Mouse (Mus musculus) olfactory bulb, adult 2 months (tissue): Measurements from ENCODE around the gene Kif24. TPM values are rescaled to one million over a fixed set of nuclear protein-coding genes. Genes with fewer than 3 reads are reported as not detected.

Experiments
- H3K27ac ChIP-seq: fragments of 200-500 bp; 2 replicates; pipeline ENCODE4 v1.5.1; 2012; ENCODE audit warnings: low read depth, low read length; ENCODE audit not compliant: insufficient read depth
- H3K4me1 ChIP-seq: fragments of 200-500 bp; 2 replicates; pipeline ENCODE4 v1.6.1; 2012; ENCODE audit warnings: low read length; ENCODE audit not compliant: control insufficient read depth, insufficient read depth
- H3K4me3 ChIP-seq: fragments of 200-500 bp; 2 replicates; pipeline ENCODE4 v1.5.1; 2012; ENCODE audit warnings: mild to moderate bottlenecking, low read depth, low read length, moderate library complexity; ENCODE audit not compliant: insufficient read depth
- CTCF ChIP-seq: fragments of 200-500 bp; IDR thresholded peaks from 2 replicates; pipeline ENCODE4 v1.5.1; 2012; ENCODE audit warnings: low read depth, mild to moderate bottlenecking, low read length, moderate library complexity; ENCODE audit not compliant: insufficient read depth
- POLR2A ChIP-seq: fragments of 200-500 bp; IDR thresholded peaks from 2 replicates; pipeline ENCODE4 v1.6.1; 2012; ENCODE audit warnings: mild to moderate bottlenecking, low read depth, low read length, moderate library complexity; ENCODE audit not compliant: insufficient read depth
- WGBS: fragments of 180-500 bp; shearing (Covaris S2); methylation state at CpG from one replicate; pipeline ENCODE4 v1.1.7; 2018; 5-methylcytosine and 5-hydroxymethylcytosine counted together
- polyA plus RNA-seq: library from polyadenylated mRNA; stranded (reverse); fragments of >200 nt; gene quantifications from 2 replicates; pipeline ENCODE4 v1.2.4, GENCODE M21; 2012; ENCODE audit warnings: low replicate concordance; ENCODE audit not compliant: missing spikeins, insufficient read depth, insufficient read length

The Kif24 gene
- polyA plus RNA-seq, 1 experiment: not detected

DNA sequence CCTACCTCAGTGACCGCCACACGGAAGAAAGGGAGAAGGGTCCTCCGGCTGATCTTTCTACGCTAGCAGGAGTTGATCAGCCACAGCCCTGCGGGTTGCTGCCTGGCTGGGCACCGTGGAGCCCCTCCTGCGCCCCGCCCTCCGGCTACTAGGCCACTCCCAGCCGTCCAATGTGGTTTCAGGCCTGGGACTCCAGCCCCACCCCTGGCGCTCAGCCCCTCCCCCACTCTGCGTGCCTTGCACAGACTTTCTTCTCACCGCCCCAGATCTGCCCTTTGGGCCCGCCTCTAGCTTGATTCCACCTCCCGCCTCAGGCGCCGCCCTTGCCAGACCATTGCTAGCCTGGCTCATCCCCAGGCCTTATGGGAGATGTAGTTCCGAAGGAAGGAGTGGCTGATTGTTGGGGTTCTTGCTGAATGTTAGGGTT, 38.3 kb upstream of the Kif24 start, which contains the start of gene AI464131:
AI464131 (minus strand) TSS at position 91 of the 427 bp plus-strand sequence.
- H3K27ac ChIP-seq: no peak within 1 kb of the TSS
- 1% methylated on average over 18 of the region's 18 CpGs for WGBS
- H3K4me3 ChIP-seq: peak within 1 kb of the TSS; percentile 51
- no peak for TF ChIP-seq POLR2A
- no peak for TF ChIP-seq CTCF
- peaks cover 31% of the 10 kb centered on the region for H3K4me1 ChIP-seq

DNA sequence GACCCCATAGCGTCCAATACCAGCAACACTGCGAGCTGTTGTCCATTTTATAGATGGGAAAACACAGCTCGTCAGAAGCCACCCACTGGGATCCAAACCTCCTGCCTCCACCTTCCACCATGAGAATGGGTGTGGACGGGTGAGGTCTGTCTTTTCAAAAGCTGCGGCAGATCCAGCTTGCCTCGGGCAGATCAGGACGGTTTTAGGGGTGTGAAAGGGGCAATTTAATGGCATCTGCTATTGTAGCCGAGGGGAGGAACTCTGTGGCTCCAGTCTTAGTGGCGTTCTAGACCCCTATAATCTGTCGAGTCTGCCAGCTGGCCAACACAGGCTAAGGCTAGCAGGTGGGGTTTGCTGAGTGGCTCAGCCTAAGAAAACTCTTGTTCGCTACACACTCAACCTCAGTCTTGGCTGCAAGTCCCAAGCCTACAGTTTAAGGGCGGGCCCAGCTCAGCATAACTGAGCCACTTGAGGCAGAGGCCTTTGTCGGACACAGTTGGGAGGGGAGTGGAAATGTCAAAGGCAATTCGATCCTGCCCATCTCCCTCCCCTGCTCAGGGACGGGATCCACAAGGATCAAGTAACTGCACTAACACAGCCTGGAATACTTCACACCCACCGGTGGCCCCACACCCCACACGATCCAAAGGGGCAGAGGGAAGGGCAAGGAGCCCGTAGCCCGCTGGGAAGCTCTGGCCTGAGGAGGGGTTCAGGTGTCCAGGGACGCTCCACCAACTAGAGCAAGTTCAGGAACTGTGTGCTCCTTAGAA, 37.7 kb upstream of the Kif24 start:
- TF ChIP-seq POLR2A: no peak
- no peak for TF ChIP-seq CTCF
- WGBS: 28% methylated on average over 20 of the region's 20 CpGs
- Histone ChIP-seq H3K4me3 (peak overlapping the region; percentile 51), H3K4me1 (peaks cover 34% of the 10 kb centered on the region), H3K27ac (no peak overlapping the region)

DNA sequence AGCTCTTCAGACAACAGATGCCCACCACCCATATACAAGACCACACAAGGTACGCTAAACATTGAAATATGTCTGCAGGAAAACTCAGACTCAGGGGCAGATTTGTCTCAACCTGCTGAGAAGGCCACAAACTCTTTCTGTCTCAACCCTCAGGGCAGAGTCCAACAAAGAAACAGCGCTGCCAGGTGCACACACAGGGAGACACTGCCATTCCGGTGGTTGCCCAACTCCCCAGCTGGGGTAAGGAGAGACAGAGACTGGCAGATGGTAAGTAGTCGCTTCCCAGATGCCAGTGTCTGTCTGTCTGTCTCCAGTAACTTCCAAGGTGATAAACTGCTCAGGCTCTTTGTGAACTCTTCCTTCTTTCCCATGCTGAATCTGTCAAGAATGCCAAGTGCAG, 36.1 kb upstream of the Kif24 start:
- 88% methylated on average over 4 of the region's 4 CpGs for WGBS
- no peak overlapping the region for H3K4me3 ChIP-seq
- H3K27ac ChIP-seq: no peak overlapping the region
- H3K4me1 ChIP-seq: peaks cover 22% of the 10 kb centered on the region
- no peak for TF ChIP-seq POLR2A
- TF ChIP-seq CTCF: no peak

DNA sequence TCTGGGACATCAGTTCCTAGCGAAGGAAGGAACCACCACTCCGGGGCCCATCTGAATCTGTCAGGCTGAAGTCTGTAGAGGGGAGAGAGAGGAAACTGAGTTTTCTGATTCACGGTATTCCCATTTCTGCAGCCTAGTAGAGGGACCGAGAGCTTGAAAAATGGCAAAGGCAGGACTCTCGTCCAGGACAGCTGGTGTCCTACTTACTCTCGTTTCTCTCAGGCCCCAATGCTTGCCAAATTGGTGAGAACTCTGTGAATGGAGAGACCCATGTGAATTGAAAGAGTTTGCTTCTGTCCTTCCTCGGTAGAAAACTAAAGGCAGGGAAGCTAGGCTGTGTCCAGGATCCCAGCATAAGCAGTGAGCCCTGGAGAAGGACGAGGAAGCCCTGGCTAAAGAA, 34.9 kb upstream of the Kif24 start:
- TF ChIP-seq CTCF (no peak), POLR2A (no peak)
- Histone ChIP-seq H3K4me3 (no peak overlapping the region), H3K4me1 (peaks cover 22% of the 10 kb centered on the region), H3K27ac (no peak overlapping the region)
- WGBS: 72% methylated on average over 8 of the region's 8 CpGs

DNA sequence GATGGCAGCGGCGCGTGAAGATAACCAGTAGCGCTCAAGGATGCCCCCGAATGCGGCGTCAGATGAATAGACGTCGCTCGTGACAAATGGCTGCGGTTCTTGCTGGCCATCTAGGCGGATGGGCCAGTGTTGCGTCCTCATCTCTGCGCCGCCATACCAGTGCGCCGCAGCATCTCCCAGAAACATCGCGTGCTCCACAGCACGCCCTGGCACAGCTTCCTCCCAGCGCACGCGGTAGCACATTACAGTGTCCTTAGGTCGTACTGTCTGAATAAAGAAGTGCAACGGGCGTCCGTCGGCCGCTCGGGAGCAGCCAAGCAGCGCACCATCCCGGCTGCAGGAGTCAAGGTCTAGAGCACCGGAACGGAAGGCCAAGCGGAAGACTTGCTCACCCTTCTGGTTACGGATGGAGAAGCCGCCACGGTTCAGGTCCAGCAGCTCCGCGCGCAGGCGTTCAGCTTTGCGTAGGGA, 34.3 kb upstream of the Kif24 start:
- 75% methylated on average over 43 of the region's 43 CpGs for WGBS

DNA sequence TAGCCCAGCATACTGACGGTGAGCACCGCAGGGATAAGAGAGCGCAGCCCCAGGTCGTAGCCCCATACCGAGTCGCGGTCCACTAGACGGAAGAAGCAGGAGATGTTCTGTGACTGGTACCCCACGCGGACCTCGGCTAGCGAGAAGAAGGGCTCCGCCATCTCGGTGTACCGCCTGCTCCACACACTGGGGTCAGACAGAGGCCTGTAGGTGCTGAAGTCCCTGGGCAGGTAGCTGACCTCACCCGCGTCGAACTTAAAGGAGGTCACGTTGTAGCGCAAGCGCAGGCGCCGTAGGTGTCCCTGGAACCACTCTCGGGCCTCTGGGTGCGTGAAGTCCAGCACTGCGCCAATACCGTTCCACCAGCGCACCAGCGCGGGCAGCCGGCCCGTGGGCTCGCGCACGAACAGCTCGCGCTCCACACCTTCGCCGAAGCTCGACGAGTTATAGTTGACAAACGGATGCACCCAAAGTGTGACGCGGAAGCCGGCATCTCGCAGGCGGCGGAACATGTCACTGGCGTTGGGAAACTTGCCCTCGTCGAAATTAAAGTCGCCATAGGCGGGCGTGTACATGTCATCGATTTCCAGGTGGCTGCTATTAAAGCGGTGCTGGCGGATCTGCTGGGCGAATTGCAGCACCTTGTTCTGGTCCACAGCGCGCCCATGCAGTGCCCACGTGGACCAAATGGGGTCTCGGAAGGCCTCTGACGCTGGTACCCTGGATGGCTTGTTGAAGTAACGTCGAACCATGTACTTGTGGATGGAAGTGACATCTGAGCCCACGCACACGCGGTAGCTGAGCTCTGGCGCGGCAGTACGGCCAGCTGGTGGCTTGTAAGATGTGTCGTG, 33.5 kb upstream of the Kif24 start:
- WGBS: 58% methylated on average over 72 of the region's 72 CpGs
- Histone ChIP-seq H3K4me1 (peaks cover 22% of the 10 kb centered on the region), H3K27ac (no peak overlapping the region), H3K4me3 (peak overlapping the region; percentile 18)
- TF ChIP-seq POLR2A (no peak), CTCF (no peak)

More for the DNA sequence above, 34.3 kb upstream of the Kif24 start:
- Histone ChIP-seq H3K4me3 (no peak overlapping the region), H3K27ac (no peak overlapping the region), H3K4me1 (peaks cover 22% of the 10 kb centered on the region)
- TF ChIP-seq CTCF: no peak
- TF ChIP-seq POLR2A: no peak

DNA sequence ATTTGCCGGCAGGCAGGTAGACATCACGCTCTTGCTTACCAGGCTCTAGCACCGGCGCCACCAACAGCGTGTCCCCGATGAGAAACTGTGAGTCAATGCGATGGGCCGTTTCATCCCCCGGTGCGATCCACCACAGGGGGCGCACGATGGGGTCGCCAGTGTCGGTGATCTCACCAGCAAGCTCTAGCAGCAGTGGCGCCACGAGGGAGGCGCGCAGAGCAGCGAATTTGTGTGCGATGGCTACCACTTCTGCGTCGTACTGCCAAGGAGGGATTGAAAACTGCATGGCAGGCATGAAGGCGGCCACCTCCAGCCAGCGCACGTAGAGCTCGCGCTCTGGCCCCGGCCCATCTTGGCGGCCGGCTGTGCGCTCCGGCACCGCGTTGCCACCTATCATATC, 32.9 kb upstream of the Kif24 start:
- H3K27ac ChIP-seq: no peak overlapping the region
- peak overlapping the region; percentile 18 for H3K4me3 ChIP-seq
- TF ChIP-seq POLR2A (no peak), CTCF (no peak)
- WGBS: 38% methylated on average over 34 of the region's 34 CpGs
- H3K4me1 ChIP-seq: peaks cover 21% of the 10 kb centered on the region

DNA sequence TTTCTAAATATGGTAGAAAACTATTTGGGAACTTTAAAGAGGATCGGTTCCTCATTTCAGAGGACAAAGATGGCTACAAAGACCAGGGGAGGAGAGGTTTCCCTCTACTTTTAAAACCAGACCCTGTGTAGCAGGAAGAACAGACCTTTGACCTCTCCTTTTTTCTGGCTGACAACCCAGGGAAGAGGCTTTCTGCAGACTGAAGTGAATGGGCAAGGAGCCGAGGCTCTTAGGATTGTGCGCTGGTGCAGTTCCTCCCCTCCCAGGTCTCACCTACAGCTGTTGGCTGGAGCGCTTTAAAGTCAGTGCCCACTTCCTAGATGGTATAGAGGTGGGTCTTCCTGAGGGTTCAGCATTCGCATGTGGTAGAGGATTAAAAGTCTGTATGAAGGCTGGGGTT, 32.4 kb upstream of the Kif24 start:
- 90% methylated on average over 5 of the region's 5 CpGs for WGBS
- TF ChIP-seq POLR2A (no peak), CTCF (no peak)
- Histone ChIP-seq H3K4me1 (peaks cover 16% of the 10 kb centered on the region; the same call in 1 of the 2 replicates), H3K4me3 (no peak overlapping the region), H3K27ac (no peak overlapping the region)

DNA sequence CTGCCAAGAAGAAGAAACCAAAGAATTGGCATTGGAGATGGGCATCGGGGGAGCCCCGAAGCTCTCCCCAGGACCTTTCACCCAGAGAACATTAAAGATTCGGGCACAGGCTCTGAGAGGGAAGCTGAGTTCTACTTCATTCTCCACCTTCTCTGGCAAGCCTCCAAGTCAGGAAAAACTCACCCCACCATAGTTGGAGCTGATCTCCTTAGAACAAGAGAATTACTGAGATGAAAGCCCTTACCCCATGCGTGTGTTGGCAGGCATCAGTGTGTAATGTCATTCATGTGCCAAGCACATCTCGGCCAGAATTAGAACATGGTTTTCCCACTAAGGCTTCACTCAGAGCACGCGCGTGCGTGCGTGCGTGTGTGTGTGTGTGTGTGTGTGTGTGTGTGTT, 31.2 kb upstream of the Kif24 start:
- 42% methylated on average over 11 of the region's 11 CpGs for WGBS
- H3K4me1 ChIP-seq: peaks cover 16% of the 10 kb centered on the region; the same call in 1 of the 2 replicates
- TF ChIP-seq POLR2A: no peak
- no peak for TF ChIP-seq CTCF

DNA sequence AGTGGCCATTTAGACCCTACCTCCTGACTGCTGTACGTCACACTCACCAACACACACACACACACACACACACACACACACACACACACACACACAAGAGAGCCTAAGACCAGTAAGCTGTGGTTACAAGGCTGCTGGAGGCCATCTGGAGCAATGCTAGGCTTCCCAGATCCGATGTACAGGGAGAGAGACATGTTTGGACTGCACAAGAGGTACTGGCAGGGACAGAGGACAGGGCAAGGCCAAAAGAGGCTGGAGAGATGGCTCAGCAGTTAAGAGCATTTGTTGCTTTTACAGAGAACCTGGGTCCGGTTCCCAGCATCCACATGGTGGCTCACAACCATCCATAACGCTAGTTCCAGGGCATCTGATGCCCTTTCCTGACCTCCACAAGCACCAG, 30.4 kb upstream of the Kif24 start:
- H3K4me3 ChIP-seq: no peak overlapping the region
- peaks cover 16% of the 10 kb centered on the region; the same call in 1 of the 2 replicates for H3K4me1 ChIP-seq
- no peak overlapping the region for H3K27ac ChIP-seq
- 80% methylated on average over 4 of the region's 4 CpGs for WGBS
- TF ChIP-seq CTCF (no peak), POLR2A (no peak)

More for the DNA sequence above, 31.2 kb upstream of the Kif24 start:
- Histone ChIP-seq H3K4me3 (no peak overlapping the region), H3K27ac (no peak overlapping the region)
